Mouse (Mus musculus): ENCODE data around the gene Ctnna3. TPM values are rescaled to one million over a fixed set of nuclear protein-coding genes. Genes with fewer than 3 reads are reported as not detected.

Ctnna3 gene
- total and polyA plus RNA-seq, 3 experiments, result not detected

DNA sequence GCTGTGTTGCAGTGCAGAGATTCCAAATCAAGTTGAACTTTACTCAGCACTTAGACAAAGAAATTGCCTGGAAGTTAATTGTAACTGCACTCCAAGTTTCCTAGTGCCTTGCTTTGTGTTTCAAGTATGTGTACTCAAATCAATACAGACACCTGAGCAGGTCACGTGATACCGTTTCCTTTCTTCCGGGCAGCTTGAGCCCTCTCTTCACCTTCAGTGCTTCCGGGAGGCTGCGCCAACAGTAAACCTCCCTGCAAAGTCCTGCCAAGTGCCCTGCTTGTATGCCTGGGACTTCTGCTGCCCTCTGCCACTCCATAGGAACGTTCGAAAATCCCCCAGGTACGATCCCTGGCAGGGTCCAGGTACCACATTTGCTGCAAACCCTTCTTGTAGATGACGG lies 223.0 kb downstream of the Ctnna3 start:
- no peaks in the 10 kb centered on the region for H3K36me3 ChIP-seq (ENCODE audit: control insufficient read depth in 1 of 2, insufficient read depth in 2 of 2, low read length in 2 of 2)
- no peak overlapping the region for H3K9ac ChIP-seq (ENCODE audit: control insufficient read depth, low read depth, low read length, poor library complexity, severe bottlenecking)
- TF ChIP-seq ZNF384 (IDR thresholded peaks at IDR 0.05; ENCODE audit: low read depth, low read length) (no peak), CHD1 (IDR thresholded peaks at IDR 0.05; ENCODE audit: low read depth, low read length) (no peak), TAL1 (IDR thresholded peaks at IDR 0.05; ENCODE audit: low read length) (no peak), CHD2 (IDR thresholded peaks at IDR 0.05; ENCODE audit: low read length) (no peak), SIN3A (IDR thresholded peaks at IDR 0.05; ENCODE audit: low read length) (no peak), POLR2AphosphoS5 (IDR thresholded peaks at IDR 0.05; ENCODE audit: borderline replicate concordance, low read depth, low read length) (no peak), GABPA (IDR thresholded peaks at IDR 0.05; ENCODE audit: low read depth, low read length) (no peak), USF2 (IDR thresholded peaks at IDR 0.05; ENCODE audit: borderline replicate concordance in 1 of 2, insufficient read depth in 1 of 2, low read depth in 1 of 2, low read length in 2 of 2) (no peak)
- H3K4me3 ChIP-seq (ENCODE audit: control insufficient read depth in 1 of 2, insufficient read depth in 1 of 2, low read depth in 2 of 2, low read length in 2 of 2), result no peak overlapping the region
- no peaks in the 10 kb centered on the region for H3K27me3 ChIP-seq (ENCODE audit: control insufficient read depth in 1 of 2, insufficient read depth in 2 of 2, low read length in 2 of 2)
- no peak for DNase-seq (ENCODE audit: low read depth, low spot score)
- no peaks in the 10 kb centered on the region for H3K79me2 ChIP-seq (ENCODE audit: control insufficient read depth, insufficient read depth, low read length, poor library complexity)
- H3K27ac ChIP-seq (ENCODE audit: control insufficient read depth, low read depth, low read length), result no peak overlapping the region
- H3K4me1 ChIP-seq (ENCODE audit: control insufficient read depth in 1 of 2, insufficient read depth in 2 of 2, low read length in 2 of 2), result no peaks in the 10 kb centered on the region
- H3K9me3 ChIP-seq (replicated peaks; ENCODE audit: insufficient read depth, low read length), result no peaks in the 10 kb centered on the region

DNA sequence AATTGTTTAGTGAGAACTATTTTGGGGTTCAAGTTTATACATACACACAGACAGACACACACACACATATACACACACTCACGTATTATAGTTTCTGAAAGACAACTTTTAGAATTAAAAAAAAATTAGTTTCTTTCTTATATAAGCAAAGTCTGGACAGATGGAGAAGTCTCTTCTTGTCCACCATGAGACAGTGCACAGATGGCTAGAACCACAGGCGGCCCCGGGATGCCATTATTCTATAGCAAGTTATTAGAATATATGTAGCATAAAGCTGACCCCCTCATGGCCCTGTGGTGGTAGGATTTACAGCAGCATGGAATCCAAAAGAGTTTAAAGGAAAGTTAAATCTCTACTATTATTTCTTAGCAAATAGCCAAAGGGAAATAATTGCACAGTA lies 223.7 kb downstream of the Ctnna3 start:
- Histone ChIP-seq H3K36me3 (ENCODE audit: control insufficient read depth in 1 of 2, insufficient read depth in 2 of 2, low read length in 2 of 2) (no peaks in the 10 kb centered on the region), H3K27me3 (ENCODE audit: control insufficient read depth in 1 of 2, insufficient read depth in 2 of 2, low read length in 2 of 2) (no peaks in the 10 kb centered on the region), H3K9me3 (replicated peaks; ENCODE audit: insufficient read depth, low read length) (no peaks in the 10 kb centered on the region), H3K27ac (ENCODE audit: control insufficient read depth, low read depth, low read length) (no peak overlapping the region), H3K79me2 (ENCODE audit: control insufficient read depth, insufficient read depth, low read length, poor library complexity) (no peaks in the 10 kb centered on the region), H3K9ac (ENCODE audit: control insufficient read depth, low read depth, low read length, poor library complexity, severe bottlenecking) (no peak overlapping the region), H3K4me1 (ENCODE audit: control insufficient read depth in 1 of 2, insufficient read depth in 2 of 2, low read length in 2 of 2) (no peaks in the 10 kb centered on the region), H3K4me3 (ENCODE audit: control insufficient read depth in 1 of 2, insufficient read depth in 1 of 2, low read depth in 2 of 2, low read length in 2 of 2) (no peak overlapping the region)
- no peak for DNase-seq (ENCODE audit: low read depth, low spot score)
- TF ChIP-seq ZC3H11A (IDR thresholded peaks at IDR 0.05; ENCODE audit: low read depth, low read length) (no peak), MAX (IDR thresholded peaks at IDR 0.05; ENCODE audit: low read length) (no peak), KAT2A (conservative IDR thresholded peaks at IDR 0.05; ENCODE audit: low read depth, low read length) (no peak), CHD2 (IDR thresholded peaks at IDR 0.05; ENCODE audit: low read length) (no peak), HCFC1 (IDR thresholded peaks at IDR 0.05; ENCODE audit: low read depth, low read length) (no peak), MYC (IDR thresholded peaks at IDR 0.05; ENCODE audit: low read depth, low read length) (no peak), GATA1 (IDR thresholded peaks at IDR 0.05; ENCODE audit: low read depth, low read length) (no peak), TBP (IDR thresholded peaks at IDR 0.05; ENCODE audit: low read depth, low read length) (no peak), EP300 (IDR thresholded peaks at IDR 0.05; ENCODE audit: low read depth in 1 of 2, low read length in 2 of 2) (no peak), NELFE (IDR thresholded peaks at IDR 0.05; ENCODE audit: low read depth, low read length) (no peak), MYB (IDR thresholded peaks at IDR 0.05; ENCODE audit: low read depth, low read length) (no peak), USF2 (IDR thresholded peaks at IDR 0.05; ENCODE audit: borderline replicate concordance in 1 of 2, insufficient read depth in 1 of 2, low read depth in 1 of 2, low read length in 2 of 2) (no peak), SMC3 (IDR thresholded peaks at IDR 0.05; ENCODE audit: low read depth, low read length) (no peak), ZNF384 (IDR thresholded peaks at IDR 0.05; ENCODE audit: low read depth, low read length) (no peak), JUND (IDR thresholded peaks at IDR 0.05; ENCODE audit: low read depth, low read length) (no peak), UBTF (IDR thresholded peaks at IDR 0.05; ENCODE audit: borderline replicate concordance, insufficient read depth, low read depth, low read length) (no peak), USF1 (IDR thresholded peaks at IDR 0.05; ENCODE audit: low read depth, low read length) (no peak)
